Mouse (Mus musculus) megakaryocyte progenitor cell, adult 5-6 weeks (primary cell): ENCODE data around the gene Myo10. TPM values are rescaled to one million over a fixed set of nuclear protein-coding genes. Genes with fewer than 3 reads are reported as not detected.

Source experiments
- ATAC-seq: replicated peaks from 2 replicates; pipeline ENCODE4 v1.8.0; 2016; ENCODE audit warnings: mild to moderate bottlenecking, moderate TSS enrichment, inconsistent platforms; ENCODE audit not compliant: poor library complexity
- total RNA-seq, 2 experiments: library from RNA; stranded (forward) in 1 of 2; stranded (reverse) in 1 of 2; fragments of 157-497, 149-512 nt in 1 of 2; fragments of 200-1000 nt in 1 of 2; gene quantifications; 2 replicates each; pipeline versions ENCODE4 v1.2.3 to v1.2.4; 2015 to 2017

Myo10 gene
- 2.4 and 2.9 TPM in 2 replicates for total RNA-seq (2015)
- 3.8 and 4.2 TPM in 2 replicates for total RNA-seq (2017)

DNA sequence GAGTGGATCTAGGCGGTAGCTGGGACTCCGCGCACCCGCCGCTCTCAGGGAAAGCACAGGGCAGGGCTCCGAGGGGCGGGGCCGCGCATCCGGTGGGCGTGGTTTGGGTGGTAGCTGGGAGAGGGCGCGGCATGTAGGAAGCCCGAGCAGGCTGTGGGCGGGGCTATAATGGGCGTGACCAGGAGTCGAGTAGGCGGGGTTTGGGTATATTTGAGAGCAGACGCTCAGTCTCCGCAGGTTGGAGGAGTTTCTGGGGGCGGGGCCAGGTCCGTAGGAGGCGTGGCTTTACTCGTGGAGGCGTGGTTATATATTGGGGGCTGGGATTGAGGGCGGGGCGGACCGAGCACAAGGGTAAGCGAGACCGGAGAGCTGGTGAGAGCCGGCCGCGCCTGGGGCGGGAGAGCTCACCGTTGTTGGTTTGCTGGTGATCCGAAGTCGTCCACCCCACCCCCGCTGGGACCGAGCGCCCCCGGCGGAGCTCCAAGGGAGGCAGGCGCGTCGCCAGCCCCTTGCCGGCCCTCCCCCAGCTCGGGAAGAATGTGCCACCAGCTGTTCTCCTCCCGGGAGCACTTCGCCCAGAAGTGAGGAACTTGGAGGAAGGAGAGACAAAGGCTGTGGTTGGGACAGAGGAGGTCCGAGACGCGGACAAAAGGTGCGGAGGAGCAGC is at the start of gene Myo10:
Gene Myo10 (plus strand): TSS at position 326 of the 667 bp plus-strand sequence.
- peak; percentile 91 for ATAC-seq

DNA sequence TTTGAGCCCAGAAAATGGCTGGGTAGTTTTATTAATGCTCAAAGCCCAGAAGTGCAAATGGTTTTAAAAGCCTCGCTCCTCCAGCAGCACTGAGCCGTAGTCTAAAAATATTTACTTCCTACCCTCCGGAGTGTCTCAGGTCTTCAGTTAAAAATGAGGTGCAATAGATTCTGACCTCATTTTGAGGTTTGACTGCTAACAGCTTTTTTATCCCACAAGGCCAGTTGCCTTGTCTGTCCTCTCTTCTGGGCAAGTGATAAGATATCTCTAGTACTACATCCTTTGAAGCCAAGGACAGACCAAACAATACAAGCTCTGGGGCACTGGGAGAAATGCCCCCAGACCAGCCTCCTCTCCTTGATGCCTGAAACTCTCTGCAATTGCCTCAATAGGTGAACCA is 49.2 kb upstream of the Myo10 start:
- peak; percentile 38 for ATAC-seq

DNA sequence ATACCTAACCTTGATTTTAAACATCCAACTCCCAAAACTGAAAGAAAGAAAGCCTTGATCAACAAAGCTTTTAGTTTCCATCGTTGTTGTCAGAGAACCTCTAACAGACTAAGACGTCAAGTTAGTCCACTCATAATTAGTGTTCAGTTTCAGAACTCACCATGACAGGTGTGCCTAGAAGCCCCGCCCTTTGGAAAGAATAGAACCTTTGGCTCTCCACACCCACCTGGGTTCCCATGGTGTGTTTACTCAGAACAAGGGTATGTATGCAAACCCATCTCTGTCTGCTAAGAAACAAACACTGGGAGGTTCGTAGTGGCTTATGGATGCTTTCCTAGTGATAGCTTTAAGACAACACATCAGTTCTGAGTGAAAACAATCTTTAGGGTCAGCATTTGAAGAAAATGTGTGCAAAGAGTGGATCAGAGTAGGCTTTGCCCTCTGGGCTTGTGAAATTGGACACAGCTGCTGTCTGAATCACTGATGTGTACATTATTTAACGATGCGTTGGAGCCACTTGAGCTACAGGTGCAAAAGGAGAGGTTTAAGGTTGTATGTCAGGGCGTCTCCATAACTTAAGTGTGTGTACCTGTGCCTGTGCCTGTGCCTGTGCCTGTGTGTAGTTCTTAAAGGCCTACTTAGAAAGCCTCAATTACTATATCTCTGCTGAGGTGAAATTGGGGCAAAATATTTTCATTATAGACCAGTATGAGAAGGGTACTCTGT is 48.3 kb upstream of the Myo10 start:
- no peak for ATAC-seq

DNA sequence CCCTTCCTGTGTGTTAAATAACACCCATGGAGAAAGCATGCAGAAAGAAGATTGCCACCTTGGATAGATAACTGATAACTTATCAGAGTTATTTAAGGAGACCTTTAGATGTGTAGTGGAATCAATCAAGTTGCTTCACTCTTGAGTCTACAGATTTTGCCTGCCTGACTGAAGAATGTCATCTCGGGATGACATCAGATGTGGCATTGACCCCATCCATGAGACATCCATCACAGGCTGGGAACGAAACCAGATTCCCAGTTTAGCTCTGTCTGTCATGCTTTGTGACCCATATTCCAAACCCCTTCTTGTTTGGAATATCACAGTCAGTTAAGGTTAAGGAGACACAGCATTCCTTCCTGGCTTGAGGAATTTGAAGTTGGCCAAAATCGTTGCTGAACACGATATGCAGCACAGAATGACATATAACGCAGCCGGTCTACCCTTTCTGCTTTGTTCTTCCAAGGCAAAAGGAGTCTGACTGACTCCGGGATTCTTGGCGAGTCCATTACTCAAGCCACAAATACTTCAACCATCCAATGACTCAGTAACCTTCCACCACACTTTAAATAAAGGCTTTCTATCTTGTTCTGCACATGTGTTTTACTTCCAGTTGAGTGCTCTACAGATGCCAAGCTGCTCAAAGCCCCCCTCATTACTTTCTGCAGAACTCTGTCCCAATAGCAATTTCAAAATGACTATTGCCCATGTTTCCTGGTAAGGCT is 44.8 kb upstream of the Myo10 start:
- no peak for ATAC-seq

DNA sequence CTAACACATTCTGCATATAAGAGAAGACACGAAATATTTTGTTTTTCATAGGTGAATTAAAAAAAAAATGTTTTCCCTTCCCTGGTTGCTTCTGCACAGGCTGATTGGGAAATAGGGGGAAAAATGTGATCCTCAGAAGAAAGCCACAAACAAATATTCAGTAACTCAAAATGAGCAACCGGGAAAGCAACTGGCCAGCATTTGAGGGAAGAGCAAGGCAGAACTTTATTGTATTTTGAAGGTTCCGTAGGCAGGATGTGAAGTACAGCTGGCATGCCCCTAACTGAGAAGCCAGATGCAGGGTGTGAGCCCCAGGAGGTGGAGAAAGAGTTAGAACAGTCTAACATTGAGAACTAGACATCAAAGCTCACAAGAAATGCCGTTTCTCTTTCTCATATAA is 44.0 kb upstream of the Myo10 start:
- ATAC-seq: no peak

DNA sequence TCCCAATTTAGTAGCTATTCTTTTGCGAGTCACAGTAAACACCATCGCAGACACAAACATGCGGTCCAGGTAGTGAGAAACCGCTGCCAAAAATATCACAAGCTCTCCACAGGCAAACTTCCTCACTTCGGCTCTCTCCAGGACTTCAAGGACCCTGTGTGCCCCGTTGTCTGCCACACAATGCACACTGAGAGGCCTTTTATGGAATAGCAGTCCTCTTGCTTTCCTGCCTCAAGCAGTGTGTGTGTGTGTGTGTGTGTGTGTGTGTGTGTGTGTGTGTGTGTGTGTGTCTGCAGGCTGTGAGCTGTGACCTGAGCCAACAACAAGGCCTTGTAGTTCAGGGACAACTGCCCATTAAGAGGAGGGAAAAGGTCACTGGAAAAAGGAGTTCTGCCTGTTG is 41.6 kb upstream of the Myo10 start:
- ATAC-seq: peak; percentile 26

DNA sequence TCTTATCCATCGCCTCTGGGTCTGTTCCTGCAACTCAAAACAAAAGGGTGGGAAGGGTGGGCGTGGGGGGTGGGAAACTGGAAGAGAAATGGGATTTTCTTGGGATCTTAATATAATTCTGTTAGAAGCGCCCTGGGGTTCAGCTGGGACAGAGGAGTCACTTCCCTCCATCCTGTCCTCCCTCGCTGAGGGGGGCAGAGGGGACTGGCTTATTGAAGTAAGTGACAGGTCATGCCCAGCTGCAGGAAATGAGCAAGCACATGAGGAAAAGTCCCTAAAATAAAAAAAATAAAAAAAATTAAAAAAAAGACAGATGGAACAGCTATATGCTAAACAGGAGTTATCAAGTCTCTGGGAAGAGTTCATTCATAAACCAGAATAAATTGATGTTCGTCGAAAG is 40.3 kb upstream of the Myo10 start:
- no peak for ATAC-seq

DNA sequence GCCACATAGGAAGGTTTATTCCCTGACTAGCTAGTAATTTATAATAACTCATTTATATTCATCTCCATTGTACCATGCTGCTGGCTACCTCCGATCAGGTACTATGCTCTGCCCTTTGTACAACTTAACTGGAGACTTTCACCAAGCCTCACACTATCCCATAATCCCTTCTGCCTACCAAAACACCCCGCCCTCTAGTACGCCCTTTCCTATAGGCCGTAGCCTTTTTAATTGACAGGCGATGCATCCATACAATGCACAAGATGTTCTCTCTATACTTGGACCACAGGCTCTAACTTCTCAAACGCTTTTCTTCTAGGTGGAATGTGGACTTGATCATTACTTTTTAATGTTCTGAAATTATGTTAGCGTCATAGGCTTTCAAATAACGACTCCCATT is 39.0 kb upstream of the Myo10 start:
- ATAC-seq: no peak

DNA sequence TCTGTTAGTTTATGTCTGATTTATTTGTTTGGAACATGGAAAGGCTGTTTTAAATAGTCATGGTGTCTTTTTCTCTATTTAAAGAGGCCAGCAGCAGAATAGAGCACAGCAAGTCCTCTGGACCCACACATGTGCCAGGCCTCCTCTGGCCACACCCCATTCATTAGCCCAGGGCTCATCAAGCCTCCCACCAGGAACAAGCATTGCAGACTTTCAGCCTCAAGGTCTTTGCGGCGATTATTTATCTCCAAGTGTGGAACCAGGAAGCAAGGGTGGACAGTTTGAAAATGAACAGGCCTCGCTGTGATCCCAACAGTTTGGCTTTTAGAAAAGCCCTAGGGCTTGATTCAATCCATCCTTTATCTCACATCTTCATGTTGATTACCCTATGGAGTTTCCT is 35.5 kb upstream of the Myo10 start:
- no peak for ATAC-seq

DNA sequence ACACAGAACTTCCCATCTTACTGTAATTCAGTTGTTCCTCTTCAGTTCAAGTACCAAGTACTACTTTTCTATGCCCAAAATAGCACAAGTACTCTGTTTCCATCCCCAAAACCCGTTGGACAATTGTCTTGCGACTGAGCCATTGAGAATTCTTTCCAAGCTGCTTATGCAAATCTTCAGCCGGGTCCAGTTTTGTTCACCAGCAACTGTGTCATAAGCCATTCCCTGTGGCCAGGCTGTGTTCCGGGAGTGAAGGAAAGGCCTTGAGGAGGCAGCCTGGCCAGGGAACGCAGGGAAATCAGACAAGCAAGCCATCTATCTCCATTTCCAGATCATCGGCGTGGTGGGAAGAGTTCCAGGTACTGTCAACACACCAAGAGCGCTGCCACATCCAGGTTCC is 34.4 kb upstream of the Myo10 start:
- ATAC-seq: no peak

DNA sequence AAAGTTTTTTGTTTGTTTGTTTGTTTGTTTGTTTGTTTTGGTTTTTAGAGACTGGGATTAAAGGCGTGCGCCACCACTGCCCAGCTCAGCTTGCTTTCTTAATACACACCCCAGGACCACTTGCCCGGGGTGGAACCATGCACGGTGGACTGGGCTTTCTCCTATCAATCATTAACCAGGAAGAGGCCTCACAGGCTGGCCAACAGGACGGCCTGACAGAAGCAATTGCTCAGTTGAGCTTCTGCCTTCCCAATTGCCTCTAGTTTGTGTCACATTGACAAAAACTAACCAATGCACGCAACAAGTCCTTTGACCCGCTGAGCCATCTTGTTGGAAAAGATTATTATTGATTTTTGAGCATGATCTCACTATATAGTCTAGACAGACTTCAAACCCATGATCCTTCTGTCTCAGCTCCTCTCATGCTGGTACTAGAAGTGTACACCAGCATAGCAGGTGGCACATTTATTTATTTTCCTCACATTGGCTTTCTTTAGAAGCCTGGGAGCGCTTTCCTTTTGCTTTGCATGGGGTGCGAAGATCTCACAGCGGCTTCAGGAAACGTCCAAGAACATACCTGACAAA is 32.9 kb upstream of the Myo10 start:
- ATAC-seq: no peak

DNA sequence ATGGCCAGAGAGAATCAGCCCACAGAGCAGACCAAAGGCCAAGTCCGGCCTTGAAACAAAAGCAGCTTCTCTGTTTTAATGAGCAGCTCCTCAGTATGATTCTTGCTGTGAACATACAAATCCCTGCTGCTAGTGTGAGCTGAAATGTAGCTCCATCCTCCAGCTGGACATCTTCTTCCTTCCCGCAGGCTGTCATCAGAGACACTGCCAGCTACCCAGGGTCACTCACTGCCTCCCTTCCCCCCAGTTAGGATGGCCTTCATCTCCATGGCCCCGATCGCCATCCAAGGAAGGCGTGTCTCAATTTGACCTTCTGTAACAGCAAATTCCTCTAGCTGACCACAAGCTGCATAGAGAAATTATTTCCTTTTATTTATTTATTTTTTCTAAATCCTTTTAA is 32.4 kb upstream of the Myo10 start:
- ATAC-seq: no peak

DNA sequence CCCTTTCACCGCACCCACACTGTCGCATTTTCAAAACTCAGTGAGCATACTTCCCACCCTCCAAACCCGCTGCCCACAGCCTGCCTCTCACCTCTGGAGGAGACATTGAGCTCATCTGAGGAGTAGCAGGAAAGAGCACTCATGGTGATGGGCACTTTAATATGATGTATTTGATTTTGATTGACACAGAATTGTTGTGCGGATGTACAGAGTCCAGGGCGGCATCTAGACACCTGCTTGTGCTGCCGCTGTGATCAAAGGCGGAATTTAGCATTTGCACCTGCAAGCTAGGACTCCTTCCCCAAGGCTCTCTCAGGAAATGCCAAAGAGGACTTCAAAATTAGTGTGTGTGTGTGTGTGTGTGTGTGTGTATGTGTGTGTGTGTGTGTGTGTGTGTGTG is 31.4 kb upstream of the Myo10 start:
- ATAC-seq: no peak

DNA sequence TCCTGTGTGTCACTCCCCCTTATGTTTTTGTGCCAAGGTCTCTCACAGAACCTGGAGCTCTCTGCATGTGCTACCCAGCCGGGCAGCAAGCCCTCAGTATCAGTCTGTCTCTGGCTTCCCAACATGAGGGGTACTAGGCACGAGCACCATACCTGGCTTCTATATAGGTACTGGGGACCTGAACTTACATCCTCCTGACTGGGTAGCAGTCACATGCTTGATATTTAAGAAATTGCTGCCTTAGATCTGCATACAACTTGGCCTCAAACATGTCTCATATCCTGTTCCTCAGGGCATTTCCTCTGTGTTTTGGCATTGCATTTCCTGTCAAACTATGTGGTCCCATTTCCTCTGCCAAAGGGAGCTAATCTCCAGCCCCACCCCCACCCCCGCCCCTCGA is 30.4 kb upstream of the Myo10 start:
- ATAC-seq: no peak

DNA sequence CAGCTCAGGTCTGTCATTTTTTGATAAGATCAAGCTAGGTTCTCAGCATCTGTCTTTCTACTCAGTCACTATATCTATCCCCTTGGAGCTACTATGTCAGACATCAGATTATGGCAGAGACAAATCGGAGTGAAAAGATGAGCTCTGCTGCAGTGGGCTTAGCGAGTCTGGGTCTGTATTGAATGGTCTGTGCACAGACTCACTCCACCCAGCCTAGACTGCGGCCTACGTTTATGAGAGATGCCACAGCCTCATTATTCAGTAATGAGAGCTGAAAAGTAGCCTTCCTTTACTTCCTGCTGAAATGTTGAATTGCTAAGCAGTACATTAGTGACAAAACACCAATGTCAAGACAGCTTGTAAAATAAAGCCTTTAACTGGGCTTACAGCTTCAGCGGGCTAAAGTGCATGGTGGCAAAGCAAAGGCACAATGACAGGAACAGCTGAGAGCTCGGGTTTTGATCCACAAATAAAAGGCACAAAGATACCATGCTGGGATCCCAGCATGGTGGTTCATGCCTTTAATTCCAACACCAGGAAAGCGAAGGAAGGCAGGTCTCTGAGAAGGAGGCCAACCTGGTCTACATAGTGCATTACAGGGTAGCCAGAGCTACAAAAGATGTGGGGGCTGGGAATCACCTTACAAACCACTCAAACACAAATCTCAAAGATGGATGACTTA is 28.7 kb upstream of the Myo10 start:
- ATAC-seq: no peak

DNA sequence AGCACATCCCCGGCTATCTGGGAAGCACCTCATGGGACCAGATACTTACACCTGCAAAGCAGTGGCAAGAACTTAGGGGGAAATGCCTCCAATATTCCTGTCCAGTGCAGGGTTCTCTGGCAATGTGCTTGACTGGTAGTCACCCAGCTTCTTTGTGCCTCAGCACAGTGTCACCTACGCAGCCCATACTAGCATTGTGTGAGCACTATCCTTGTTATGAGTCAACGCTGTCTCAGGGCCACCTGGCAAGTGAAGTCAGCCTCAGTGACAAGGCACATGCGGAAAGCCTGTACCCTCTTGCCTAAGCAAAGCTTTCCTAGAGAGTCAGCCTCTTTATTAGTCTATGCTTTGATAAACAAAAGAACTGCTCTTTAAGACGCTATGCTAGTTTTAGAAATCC is 24.0 kb upstream of the Myo10 start:
- ATAC-seq: no peak

DNA sequence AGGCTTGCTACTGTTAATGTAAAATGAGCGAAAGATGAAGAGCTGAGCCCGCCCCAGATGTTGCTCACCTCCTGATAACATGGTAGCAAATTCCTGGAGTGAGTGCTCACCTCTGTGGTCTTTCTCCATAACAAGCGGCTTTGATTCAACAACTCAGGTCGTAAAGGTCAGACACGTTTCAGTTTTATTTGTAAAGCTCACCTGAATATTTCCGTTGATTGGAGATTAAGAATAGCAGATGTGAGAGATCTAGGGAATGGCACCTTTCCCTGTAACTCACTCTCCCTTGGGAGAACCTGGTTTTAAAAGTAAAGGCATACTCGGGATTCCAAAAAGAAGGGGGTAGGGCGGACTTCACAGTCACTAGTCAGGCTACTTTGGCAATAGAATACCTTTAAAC is 20.0 kb upstream of the Myo10 start:
- ATAC-seq: no peak

DNA sequence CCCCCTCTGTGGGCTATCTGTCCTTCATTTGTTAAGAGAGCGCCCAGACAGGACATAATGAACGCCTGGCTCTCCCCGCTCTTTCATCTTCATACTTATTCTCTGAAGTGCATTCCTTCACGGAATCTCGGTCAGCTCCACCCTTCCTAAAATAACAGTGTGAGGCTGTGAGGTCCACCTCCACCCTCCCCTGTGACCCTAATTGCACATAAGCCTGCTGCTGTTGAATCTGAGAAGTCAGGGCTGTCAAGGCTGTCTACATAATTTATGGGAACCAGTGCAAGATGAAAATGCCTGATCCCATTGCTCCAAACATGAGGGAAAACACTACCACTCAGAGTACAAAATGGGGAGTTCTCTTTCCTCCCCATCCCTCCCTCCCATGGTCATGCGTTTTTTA is 19.0 kb upstream of the Myo10 start:
- ATAC-seq: no peak

DNA sequence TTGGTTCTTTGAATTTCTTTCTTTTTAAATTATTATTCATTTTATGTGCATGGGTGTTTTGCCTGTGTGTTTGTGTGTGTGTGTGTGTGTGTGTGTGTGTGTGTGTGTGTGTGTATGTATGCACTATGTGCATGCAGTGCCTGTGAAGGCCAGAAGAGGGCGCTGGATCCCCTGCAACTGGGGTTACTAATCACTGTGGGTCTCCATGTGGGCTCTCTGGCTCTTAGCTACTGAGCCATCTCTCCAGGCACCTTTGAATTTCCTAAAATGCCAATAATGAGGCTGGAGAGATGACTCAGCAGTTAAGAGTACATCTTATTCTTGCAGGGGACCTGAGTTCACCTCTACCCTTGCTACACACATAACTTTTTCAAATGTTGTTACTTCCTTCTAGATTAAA is 18.1 kb upstream of the Myo10 start:
- no peak for ATAC-seq

DNA sequence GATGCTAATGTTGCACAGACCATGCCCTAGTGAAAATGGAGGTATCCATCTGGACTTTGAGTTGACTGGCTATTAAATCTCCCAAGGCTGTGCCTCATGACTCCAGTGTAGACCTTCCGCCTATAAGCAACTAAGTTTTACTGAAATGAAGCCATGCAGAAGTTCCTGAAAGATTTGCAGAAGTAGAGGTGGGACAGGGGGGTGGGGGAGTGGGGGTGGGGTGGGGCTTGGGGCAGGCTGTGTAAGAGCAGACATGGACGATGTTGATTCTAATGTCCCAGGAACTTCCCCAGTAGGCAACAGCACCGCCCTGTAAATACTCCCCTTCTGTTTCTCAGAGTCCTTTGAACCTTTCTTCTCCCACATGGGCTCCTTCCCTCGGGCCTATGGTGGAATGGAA is 16.9 kb upstream of the Myo10 start:
- peak; percentile 22; the same call in 1 of the 2 replicates for ATAC-seq

DNA sequence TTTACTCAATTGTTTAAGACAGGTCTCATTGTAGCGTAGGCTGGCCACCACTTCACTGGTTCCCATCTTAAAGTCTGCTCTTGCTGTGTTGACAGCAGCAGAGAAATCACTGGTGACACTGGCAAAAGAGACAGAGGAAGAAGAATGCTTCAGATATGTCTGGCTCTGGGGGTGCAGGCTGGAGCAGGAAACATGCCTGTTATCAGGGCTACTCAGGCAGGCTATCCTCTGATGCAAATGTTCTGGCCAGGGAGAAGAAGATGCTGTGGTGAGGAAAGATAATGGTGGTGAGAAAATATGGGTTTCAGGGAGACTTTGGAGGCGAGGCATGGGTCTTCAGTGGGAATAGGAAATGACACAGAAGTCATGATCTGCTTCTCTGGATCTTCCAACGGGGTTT is 13.6 kb upstream of the Myo10 start:
- peak; percentile 93 for ATAC-seq
